Mouse (Mus musculus) cerebellum, postnatal 36 days (tissue): ENCODE measurements around the gene Sag.
A peak's percentile ranks its signal among the peaks of the same experiment; 100 is the strongest.
"Not testable (repeated sequence)": the region's sequence is repeated elsewhere in the genome, so short reads cannot be mapped to it uniquely, and the experiment has no call there.

Experiments
- DNase-seq, 2 experiments: peaks; one replicate each; pipeline ENCODE4 v3.0.0; 2021 to 2022; ENCODE audit warnings: mixed read lengths in 2 of 2

Gene Sag

GRCm38 (mm10) chr1:87825281-87825680, 21.8 kb downstream of the Sag start:
- DNase-seq: no peak

- DNase-seq: no peak
Observed at GRCm38 (mm10) chr1:87825991-87826390, 22.5 kb downstream of the Sag start.

GRCm38 (mm10) chr1:87826474-87826873, 23.0 kb downstream of the Sag start:
- no peak for DNase-seq

- not testable (repeated sequence) for DNase-seq
Observed at GRCm38 (mm10) chr1:87827476-87827875, 24.0 kb downstream of the Sag start.

- DNase-seq: no peak
Observed at GRCm38 (mm10) chr1:87828185-87828584, 24.7 kb downstream of the Sag start.

- no peak for DNase-seq
Observed at GRCm38 (mm10) chr1:87828926-87829580, 25.6 kb downstream of the Sag start.

- no peak for DNase-seq
Observed at GRCm38 (mm10) chr1:87829621-87830211, 26.2 kb downstream of the Sag start.

GRCm38 (mm10) chr1:87836453-87836852, 33.0 kb downstream of the Sag start:
- no peak for DNase-seq

- no peak for DNase-seq
Observed at GRCm38 (mm10) chr1:87837018-87837417, 33.5 kb downstream of the Sag start.

- DNase-seq: no peak
Observed at GRCm38 (mm10) chr1:87840411-87841208, 37.1 kb downstream of the Sag start.

GRCm38 (mm10) chr1:87846801-87847474, 43.5 kb downstream of the Sag start:
- DNase-seq: no peak

GRCm38 (mm10) chr1:87847475-87848168, 44.1 kb downstream of the Sag start:
- DNase-seq: no peak

GRCm38 (mm10) chr1:87848237-87848996, 44.9 kb downstream of the Sag start:
- no peak for DNase-seq

- DNase-seq: no peak
Observed at GRCm38 (mm10) chr1:87849278-87849677, 45.8 kb downstream of the Sag start.

GRCm38 (mm10) chr1:87851344-87851743, 47.9 kb downstream of the Sag start:
- no peak for DNase-seq

GRCm38 (mm10) chr1:87852081-87852790, 48.8 kb downstream of the Sag start:
- DNase-seq: no peak

GRCm38 (mm10) chr1:87852892-87853600, 49.6 kb downstream of the Sag start, which contains the start of gene Dgkd:
TSS of gene Dgkd (plus strand) at chr1:87853287.
- peak; percentile 70 to 83 for DNase-seq

- DNase-seq: peak; percentile 96 to 97
Observed at GRCm38 (mm10) chr1:87853601-87854361, 50.3 kb downstream of the Sag start.

- no peak for DNase-seq
Observed at GRCm38 (mm10) chr1:87854411-87854810, 50.9 kb downstream of the Sag start.

GRCm38 (mm10) chr1:87854851-87855251, 51.4 kb downstream of the Sag start:
- DNase-seq: peak; percentile 35 to 51
